8 mouse cellular contexts compared by ENCODE assay signal in genomic region chrX:57919886-57920285, GRCm38 (mm10).
DNase-seq lines count a peak whose midpoint lies in the region; ATAC-seq and TF ChIP-seq lines count a peak whose summit lies in the region.

No protein-coding gene starts in this region.

- no peak for TF ChIP-seq CTCF in kidney, postnatal 0 days (IDR thresholded peaks at IDR 0.05; ENCODE audit: low read depth)

- H3K27ac ChIP-seq in kidney, postnatal 0 days: no peak overlapping the region
- peak overlapping the region; percentile 36; the same call in 1 of the 2 replicates for H3K27ac ChIP-seq in forebrain, embryonic 12.5 days
- no peak overlapping the region for H3K27ac ChIP-seq in limb, embryonic 10.5 days
- H3K27ac ChIP-seq in neural tube, embryonic 15.5 days (replicated peaks): no peak overlapping the region

- H3K27me3 ChIP-seq in kidney, postnatal 0 days (ENCODE audit: insufficient read depth, low read length): peaks cover 21% of the 10 kb centered on the region
- H3K27me3 ChIP-seq in forebrain, embryonic 12.5 days: peaks cover 22% of the 10 kb centered on the region
- peaks cover 75% of the 10 kb centered on the region for H3K27me3 ChIP-seq in limb, embryonic 10.5 days (ENCODE audit: low read depth, poor library complexity, severe bottlenecking)
- peaks cover 12% of the 10 kb centered on the region; the same call in 1 of the 2 replicates for H3K27me3 ChIP-seq in neural tube, embryonic 15.5 days (replicated peaks)

- peak; percentile 16 for DNase-seq in kidney, postnatal 0 days (ENCODE audit: low spot score)
- no peak for DNase-seq in kidney, postnatal 14 days
- DNase-seq in limb, embryonic 10.5 days (ENCODE audit: low spot score): no peak
- DNase-seq in spleen, adult 12 weeks (ENCODE audit: low spot score): no peak
- DNase-seq in left cerebral cortex, adult 11 months (ENCODE audit: low spot score): no peak
- DNase-seq in adipocyte (ENCODE audit: low spot score): no peak

- no peak for ATAC-seq in kidney, postnatal 0 days (replicated peaks; ENCODE audit: low FRiP score, low read depth)
- no peak for ATAC-seq in forebrain, embryonic 12.5 days (ENCODE audit: low FRiP score)
- ATAC-seq in neural tube, embryonic 15.5 days (ENCODE audit: low FRiP score): no peak

- peak overlapping the region; percentile 14 for H3K4me3 ChIP-seq in kidney, postnatal 0 days (replicated peaks; ENCODE audit: low read depth, low read length)
- H3K4me3 ChIP-seq in forebrain, embryonic 12.5 days (replicated peaks): peak overlapping the region; percentile 14
- peak overlapping the region; percentile 22 for H3K4me3 ChIP-seq in limb, embryonic 10.5 days
- H3K4me3 ChIP-seq in neural tube, embryonic 15.5 days (replicated peaks): no peak overlapping the region

- WGBS in kidney, postnatal 0 days: 20% methylated on average over 17 of the region's 17 CpGs
- WGBS in forebrain, embryonic 12.5 days: 23% methylated on average over 16 of the region's 17 CpGs
- 13% methylated on average over 17 of the region's 17 CpGs for WGBS in limb, embryonic 10.5 days
- 18% methylated on average over 16 of the region's 17 CpGs for WGBS in neural tube, embryonic 15.5 days

- no peaks in the 10 kb centered on the region for H3K9me3 ChIP-seq in kidney, postnatal 0 days (replicated peaks; ENCODE audit: low read length)
- no peaks in the 10 kb centered on the region for H3K9me3 ChIP-seq in forebrain, embryonic 12.5 days
- H3K9me3 ChIP-seq in limb, embryonic 10.5 days (replicated peaks): no peaks in the 10 kb centered on the region
- no peaks in the 10 kb centered on the region for H3K9me3 ChIP-seq in neural tube, embryonic 15.5 days (replicated peaks)

- H3K4me2 ChIP-seq in kidney, postnatal 0 days (ENCODE audit: low read length): peak overlapping the region; percentile 37
- H3K4me2 ChIP-seq in forebrain, embryonic 12.5 days: peak overlapping the region; percentile 43
- H3K4me2 ChIP-seq in neural tube, embryonic 15.5 days: peak overlapping the region; percentile 32

- H3K4me1 ChIP-seq in kidney, postnatal 0 days (replicated peaks; ENCODE audit: insufficient read depth, low read length): no peaks in the 10 kb centered on the region
- peaks cover 3% of the 10 kb centered on the region; the same call in 1 of the 2 replicates for H3K4me1 ChIP-seq in forebrain, embryonic 12.5 days
- peaks cover 14% of the 10 kb centered on the region; the same call in 1 of the 2 replicates for H3K4me1 ChIP-seq in limb, embryonic 10.5 days
- H3K4me1 ChIP-seq in neural tube, embryonic 15.5 days: 0 out of 2 replicates have a peak, but pooled peaks cover 2% of the 10 kb centered on the region

- no peak overlapping the region for H3K9ac ChIP-seq in kidney, postnatal 0 days (ENCODE audit: low read depth, low read length)
- H3K9ac ChIP-seq in forebrain, embryonic 12.5 days: peak overlapping the region; percentile 21; the same call in 1 of the 2 replicates
- no peak overlapping the region for H3K9ac ChIP-seq in neural tube, embryonic 15.5 days (replicated peaks)

- H3K36me3 ChIP-seq in kidney, postnatal 0 days (ENCODE audit: insufficient read depth, low read length): no peaks in the 10 kb centered on the region
- no peaks in the 10 kb centered on the region for H3K36me3 ChIP-seq in forebrain, embryonic 12.5 days (replicated peaks)
- H3K36me3 ChIP-seq in limb, embryonic 10.5 days: no peaks in the 10 kb centered on the region
- H3K36me3 ChIP-seq in neural tube, embryonic 15.5 days: no peaks in the 10 kb centered on the region
